Mouse (Mus musculus) hindbrain, postnatal 0 days (tissue): ENCODE measurements around the gene Nudt17. TPM values are rescaled to one million over a fixed set of nuclear protein-coding genes. Genes with fewer than 3 reads are reported as not detected.
A peak's percentile ranks its signal among the peaks of the same experiment; 100 is the strongest.

ENCODE experiments used
- ATAC-seq: fragments of 200-750 bp; cut with Nextera tagmentation; 2 replicates; pipeline ENCODE4 v1.8.0; 2017; ENCODE audit warnings: mild to moderate bottlenecking, moderate TSS enrichment, moderate library complexity
- DNase-seq: peaks from one replicate; pipeline ENCODE4 v3.0.0-alpha.2; 2015; ENCODE audit warnings: low spot score
- H3K27ac ChIP-seq: fragments of 300-500 bp; sonication (generic); 2 replicates; pipeline ENCODE4 v1.5.1; 2014; ENCODE audit warnings: mild to moderate bottlenecking
- H3K27me3 ChIP-seq: fragments of 300-500 bp; sonication (generic); 2 replicates; pipeline ENCODE4 v1.6.1; 2014; ENCODE audit warnings: low read length, mixed read lengths; ENCODE audit not compliant: insufficient read depth
- H3K36me3 ChIP-seq: fragments of 300-500 bp; sonication (generic); 2 replicates; pipeline ENCODE4 v1.6.1; 2014; ENCODE audit warnings: low read length, mixed read lengths; ENCODE audit not compliant: insufficient read depth
- H3K4me1 ChIP-seq: fragments of 300-500 bp; sonication (generic); 2 replicates; pipeline ENCODE4 v1.6.1; 2014; ENCODE audit warnings: antibody characterized with exemption, low read length, mixed read lengths; ENCODE audit not compliant: insufficient read depth
- H3K4me2 ChIP-seq: fragments of 300-500 bp; sonication (generic); 2 replicates; pipeline ENCODE4 v1.6.1; 2014; ENCODE audit warnings: low read depth, mild to moderate bottlenecking, low read length, moderate library complexity, mixed read lengths
- H3K4me3 ChIP-seq: fragments of 300-500 bp; sonication (generic); 2 replicates; pipeline ENCODE4 v1.5.1; 2014; ENCODE audit warnings: low read length
- H3K9ac ChIP-seq: fragments of 300-500 bp; sonication (generic); replicated peaks from 2 replicates; pipeline ENCODE4 v1.6.1; 2014; ENCODE audit warnings: mild to moderate bottlenecking, low read length, moderate library complexity, mixed read lengths
- H3K9me3 ChIP-seq: fragments of 300-500 bp; sonication (generic); 2 replicates; pipeline ENCODE4 v1.6.1; 2016; ENCODE audit warnings: low read length, mixed read lengths
- CTCF ChIP-seq: IDR thresholded peaks from 2 replicates; pipeline ENCODE4 v1.5.1; 2016; ENCODE audit warnings: antibody characterized with exemption, control low read depth, low read depth
- WGBS: fragments of 180-500 bp; shearing (Covaris S2); extraction: QIAGEN DNeasy Blood & Tissue Kit; methylation state at CpG from one replicate; pipeline ENCODE4 v1.1.7; 2014; 5-methylcytosine and 5-hydroxymethylcytosine counted together
- polyA plus RNA-seq: library from polyadenylated mRNA; unstranded; fragments of >200 nt; fragmentation: Nextera tagmentation; extraction: Ambion mirVana; gene quantifications from 2 replicates; pipeline ENCODE4 v1.2.1, GENCODE M21; 2015
- total RNA-seq: library from RNA; depleted of rRNA; stranded (reverse); fragments of >200 nt; gene quantifications from 2 replicates; pipeline ENCODE4 v1.2.3, GENCODE M21; 2014

Nudt17 gene
- total and polyA plus RNA-seq, 2 experiments from 2014 or later = 13.0 to 17.8 TPM

GRCm38 (mm10) chr3:96737013-96737740 lies 28.8 kb upstream of the Nudt17 start:
- Histone ChIP-seq H3K36me3 (no peaks in the 10 kb centered on the region), H3K4me3 (no peak overlapping the region), H3K27ac (no peak overlapping the region), H3K4me1 (no peaks in the 10 kb centered on the region), H3K9me3 (no peaks in the 10 kb centered on the region), H3K27me3 (no peaks in the 10 kb centered on the region), H3K4me2 (no peak overlapping the region), H3K9ac (no peak overlapping the region)
- WGBS = 38% methylated on average over 1 of the region's 1 CpGs
- no peak for TF ChIP-seq CTCF
- DNase-seq (no peak), ATAC-seq (no peak)

- 77% methylated on average over 2 of the region's 2 CpGs for WGBS
- no peaks in the 10 kb centered on the region for H3K27me3 ChIP-seq
- ATAC-seq (no peak), DNase-seq (no peak)
- H3K4me2 ChIP-seq = no peak overlapping the region
- no peak overlapping the region for H3K9ac ChIP-seq
- H3K36me3 ChIP-seq = no peaks in the 10 kb centered on the region
- no peaks in the 10 kb centered on the region; the same call in 1 of the 2 replicates for H3K4me1 ChIP-seq
- no peak overlapping the region for H3K4me3 ChIP-seq
- TF ChIP-seq CTCF = no peak
- no peaks in the 10 kb centered on the region for H3K9me3 ChIP-seq
- H3K27ac ChIP-seq = no peak overlapping the region
Measured at GRCm38 (mm10) chr3:96735200-96735599, 26.8 kb upstream of the Nudt17 start.

GRCm38 (mm10) chr3:96733984-96734383 lies 25.6 kb upstream of the Nudt17 start:
- H3K27me3 ChIP-seq = no peaks in the 10 kb centered on the region
- H3K9me3 ChIP-seq = no peaks in the 10 kb centered on the region
- H3K36me3 ChIP-seq = no peaks in the 10 kb centered on the region
- ATAC-seq = no peak
- no peak overlapping the region for H3K4me2 ChIP-seq
- H3K4me3 ChIP-seq = no peak overlapping the region
- no peak for TF ChIP-seq CTCF
- H3K9ac ChIP-seq = no peak overlapping the region
- DNase-seq = no peak
- 97% methylated on average over 1 of the region's 1 CpGs for WGBS
- H3K4me1 ChIP-seq = peaks cover 2% of the 10 kb centered on the region; the same call in 1 of the 2 replicates
- H3K27ac ChIP-seq = no peak overlapping the region

- no peaks in the 10 kb centered on the region for H3K36me3 ChIP-seq
- no peak for TF ChIP-seq CTCF
- no peak overlapping the region for H3K9ac ChIP-seq
- H3K4me1 ChIP-seq = peaks cover 10% of the 10 kb centered on the region; the same call in 1 of the 2 replicates
- H3K27ac ChIP-seq = no peak overlapping the region
- no peak overlapping the region for H3K4me3 ChIP-seq
- no peaks in the 10 kb centered on the region for H3K9me3 ChIP-seq
- no peak for DNase-seq
- no peaks in the 10 kb centered on the region for H3K27me3 ChIP-seq
- ATAC-seq = no peak
- no peak overlapping the region for H3K4me2 ChIP-seq
- 60% methylated on average over 5 of the region's 5 CpGs for WGBS
Measured at GRCm38 (mm10) chr3:96730785-96731184, 22.4 kb upstream of the Nudt17 start.

GRCm38 (mm10) chr3:96729403-96729784 lies 21.0 kb upstream of the Nudt17 start:
- no peak for TF ChIP-seq CTCF
- ATAC-seq (no peak), DNase-seq (no peak)
- peaks cover 10% of the 10 kb centered on the region; the same call in 1 of the 2 replicates for H3K4me1 ChIP-seq
- no peaks in the 10 kb centered on the region for H3K36me3 ChIP-seq
- H3K27ac ChIP-seq = no peak overlapping the region
- no peaks in the 10 kb centered on the region for H3K9me3 ChIP-seq
- no peak overlapping the region for H3K9ac ChIP-seq
- H3K4me3 ChIP-seq = no peak overlapping the region
- peak overlapping the region; percentile 69; the same call in 1 of the 2 replicates for H3K4me2 ChIP-seq
- no peaks in the 10 kb centered on the region for H3K27me3 ChIP-seq
- WGBS = 71% methylated on average over 3 of the region's 3 CpGs

- ATAC-seq (no peak), DNase-seq (no peak)
- H3K36me3 ChIP-seq = no peaks in the 10 kb centered on the region
- H3K9ac ChIP-seq = peak overlapping the region; percentile 78
- peak overlapping the region; percentile 69 for H3K4me2 ChIP-seq
- H3K4me1 ChIP-seq = peaks cover 10% of the 10 kb centered on the region; the same call in 1 of the 2 replicates
- peak overlapping the region; percentile 89 for H3K27ac ChIP-seq
- 38% methylated on average over 7 of the region's 7 CpGs for WGBS
- no peak for TF ChIP-seq CTCF
- peak overlapping the region; percentile 80 for H3K4me3 ChIP-seq
- H3K27me3 ChIP-seq = no peaks in the 10 kb centered on the region
- H3K9me3 ChIP-seq = no peaks in the 10 kb centered on the region
Measured at GRCm38 (mm10) chr3:96728634-96729402, 20.5 kb upstream of the Nudt17 start.
